ENCODE assay signal across 25 mouse cellular contexts in the genomic region with DNA sequence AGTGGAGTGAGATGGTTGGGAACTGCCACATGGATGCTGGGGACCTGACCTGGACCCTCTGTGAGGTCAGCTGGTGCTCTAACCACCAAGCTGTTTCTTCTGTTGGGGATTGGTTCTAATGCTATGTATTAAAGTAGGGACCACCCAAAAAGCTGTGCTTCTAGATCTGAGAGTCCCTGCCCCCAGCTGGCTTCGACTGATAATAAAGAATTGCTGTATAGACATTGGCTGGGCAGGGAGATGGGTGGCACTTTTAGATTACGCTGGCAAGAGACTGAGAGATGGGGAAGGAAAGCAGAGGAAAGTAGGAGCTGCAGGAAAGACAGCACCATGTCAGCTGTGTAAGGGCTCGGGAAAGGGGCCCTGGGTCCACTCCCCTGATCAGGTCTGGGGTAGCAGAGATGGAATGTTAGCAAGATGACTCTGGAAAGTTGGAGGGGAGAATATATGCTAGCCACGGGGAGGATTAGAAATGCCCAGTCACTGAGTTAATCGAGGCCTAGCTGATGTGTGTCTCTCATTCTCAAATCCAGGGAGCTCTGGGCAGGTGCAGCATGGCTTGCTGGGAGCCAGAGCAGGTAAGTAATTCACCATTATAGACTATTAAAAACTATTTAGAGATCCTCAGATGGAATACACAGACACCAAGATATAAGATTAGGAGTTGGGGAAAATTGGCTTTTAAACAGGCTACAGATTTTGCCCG. TPM values are rescaled to one million over a fixed set of nuclear protein-coding genes. Genes with fewer than 3 reads are reported as not detected.
DNase-seq lines count a peak whose midpoint lies in the region; ATAC-seq lines count a peak whose summit lies in the region.
"Had no signal": no experiment of that assay in that cellular context is flagged by ENCODE, and none has a peak within 500 bp of the region (broad histone marks: within the 10 kb centered on the region; RNA-seq: fewer than 3 reads in every experiment).

No protein-coding gene starts in this region.

- no peak overlapping the region for H3K9ac ChIP-seq in intestine, embryonic 15.5 days
- no peak overlapping the region for H3K9ac ChIP-seq in intestine, embryonic 16.5 days (ENCODE audit: low read depth, low read length)
- H3K9ac ChIP-seq in liver, embryonic 12.5 days: peak overlapping the region; percentile 65
- no peak overlapping the region for H3K9ac ChIP-seq in forebrain, embryonic 16.5 days (replicated peaks; ENCODE audit: low read depth, low read length)
- H3K9ac ChIP-seq in midbrain, embryonic 15.5 days: no peak overlapping the region
- H3K9ac ChIP-seq: embryonic facial prominence, embryonic 12.5 days; forebrain, embryonic 15.5 days; heart, embryonic 13.5 days; lung, embryonic 15.5 days had no signal

- H3K27ac ChIP-seq in intestine, embryonic 15.5 days: no peak overlapping the region
- no peak overlapping the region for H3K27ac ChIP-seq in intestine, embryonic 16.5 days (ENCODE audit: low read length)
- peak overlapping the region; percentile 95 for H3K27ac ChIP-seq in liver, embryonic 12.5 days
- no peak overlapping the region for H3K27ac ChIP-seq in forebrain, embryonic 16.5 days (ENCODE audit: low read length)
- no peak overlapping the region for H3K27ac ChIP-seq in midbrain, embryonic 15.5 days
- H3K27ac ChIP-seq: embryonic facial prominence, embryonic 12.5 days; forebrain, embryonic 15.5 days; heart, embryonic 13.5 days; hindbrain, postnatal 0 days; left cerebral cortex, adult 2 months; lung, embryonic 15.5 days had no signal

- 0 out of 2 replicates have a peak, but pooled peaks cover under 1% of the 10 kb centered on the region for H3K4me1 ChIP-seq in intestine, embryonic 15.5 days (replicated peaks)
- no peaks in the 10 kb centered on the region for H3K4me1 ChIP-seq in intestine, embryonic 16.5 days (ENCODE audit: control insufficient read depth, insufficient read depth, low read length)
- peaks cover 41% of the 10 kb centered on the region for H3K4me1 ChIP-seq in liver, embryonic 12.5 days
- no peaks in the 10 kb centered on the region for H3K4me1 ChIP-seq in forebrain, embryonic 16.5 days (replicated peaks; ENCODE audit: control insufficient read depth, insufficient read depth, low read length)
- H3K4me1 ChIP-seq in midbrain, embryonic 15.5 days: no peaks in the 10 kb centered on the region
- H3K4me1 ChIP-seq: embryonic facial prominence, embryonic 12.5 days; forebrain, embryonic 15.5 days; lung, embryonic 15.5 days had no signal

- DNase-seq in c-Kit-positive CD71-positive TER-119-positive erythroid progenitor cells, embryonic 14.5 days (ENCODE audit: low spot score): peak; percentile 87
- DNase-seq: adrenal gland, postnatal 14 days; cerebellum, adult 11-12 months; cerebellum, postnatal 14 days; gastrocnemius, postnatal 10 days; heart, postnatal 14 days; kidney, adult 8-10 months; kidney, postnatal 10 days; lung, postnatal 36 days; thymus, adult 2 months; thymus, postnatal 4 days had no signal

- peak; percentile 20; the same call in 1 of the 2 replicates for ATAC-seq in intestine, embryonic 15.5 days
- no peak for ATAC-seq in intestine, embryonic 16.5 days
- peak; percentile 93 for ATAC-seq in liver, embryonic 12.5 days
- peak; percentile 81 for ATAC-seq in megakaryocyte progenitor cell, adult 5-6 weeks (replicated peaks; ENCODE audit: poor library complexity)
- no peak for ATAC-seq in inflammation-experienced regulatory T-cells, adult 6 months
- ATAC-seq in forebrain, embryonic 16.5 days: no peak
- no peak for ATAC-seq in midbrain, embryonic 15.5 days (replicated peaks)
- ATAC-seq: forebrain, embryonic 15.5 days; hindbrain, postnatal 0 days had no signal

- no peaks in the 10 kb centered on the region for H3K27me3 ChIP-seq in intestine, embryonic 15.5 days (replicated peaks)
- no peaks in the 10 kb centered on the region for H3K27me3 ChIP-seq in intestine, embryonic 16.5 days (replicated peaks; ENCODE audit: control insufficient read depth, insufficient read depth, low read length)
- no peaks in the 10 kb centered on the region for H3K27me3 ChIP-seq in liver, embryonic 12.5 days (replicated peaks)
- no peaks in the 10 kb centered on the region for H3K27me3 ChIP-seq in forebrain, embryonic 16.5 days (replicated peaks; ENCODE audit: control insufficient read depth, insufficient read depth, low read length)
- no peaks in the 10 kb centered on the region for H3K27me3 ChIP-seq in midbrain, embryonic 15.5 days (replicated peaks)
- H3K27me3 ChIP-seq: embryonic facial prominence, embryonic 12.5 days; forebrain, embryonic 15.5 days; heart, embryonic 13.5 days; lung, embryonic 15.5 days had no signal

- no peaks in the 10 kb centered on the region for H3K36me3 ChIP-seq in intestine, embryonic 15.5 days
- H3K36me3 ChIP-seq in intestine, embryonic 16.5 days (ENCODE audit: control insufficient read depth, insufficient read depth, low read length): no peaks in the 10 kb centered on the region
- H3K36me3 ChIP-seq in liver, embryonic 12.5 days: peaks cover 28% of the 10 kb centered on the region
- H3K36me3 ChIP-seq in forebrain, embryonic 16.5 days (ENCODE audit: control insufficient read depth, insufficient read depth): no peaks in the 10 kb centered on the region
- no peaks in the 10 kb centered on the region for H3K36me3 ChIP-seq in midbrain, embryonic 15.5 days (replicated peaks)
- H3K36me3 ChIP-seq: embryonic facial prominence, embryonic 12.5 days; forebrain, embryonic 15.5 days; lung, embryonic 15.5 days had no signal

- WGBS in intestine, embryonic 15.5 days: 69% methylated on average over 6 of the region's 6 CpGs
- WGBS in intestine, embryonic 16.5 days: 70% methylated on average over 6 of the region's 6 CpGs
- WGBS in liver, embryonic 12.5 days (ENCODE audit: insufficient replicate concordance): 38% methylated on average over 6 of the region's 6 CpGs
- 56% methylated on average over 6 of the region's 6 CpGs for WGBS in forebrain, embryonic 16.5 days
- 69% methylated on average over 6 of the region's 6 CpGs for WGBS in midbrain, embryonic 15.5 days

- no peaks in the 10 kb centered on the region for H3K9me3 ChIP-seq in intestine, embryonic 15.5 days
- H3K9me3 ChIP-seq in intestine, embryonic 16.5 days (ENCODE audit: control insufficient read depth, low read length): no peaks in the 10 kb centered on the region
- no peaks in the 10 kb centered on the region for H3K9me3 ChIP-seq in liver, embryonic 12.5 days (replicated peaks)
- no peaks in the 10 kb centered on the region for H3K9me3 ChIP-seq in forebrain, embryonic 16.5 days (ENCODE audit: control insufficient read depth, low read length)
- no peaks in the 10 kb centered on the region for H3K9me3 ChIP-seq in midbrain, embryonic 15.5 days
- H3K9me3 ChIP-seq: embryonic facial prominence, embryonic 12.5 days; forebrain, embryonic 15.5 days; heart, embryonic 13.5 days; lung, embryonic 15.5 days had no signal

- no peak overlapping the region for H3K4me3 ChIP-seq in intestine, embryonic 15.5 days (replicated peaks)
- H3K4me3 ChIP-seq in intestine, embryonic 16.5 days (ENCODE audit: low read length): no peak overlapping the region
- H3K4me3 ChIP-seq in liver, embryonic 12.5 days: peak overlapping the region; percentile 48
- H3K4me3 ChIP-seq in forebrain, embryonic 16.5 days (replicated peaks; ENCODE audit: low read length): no peak overlapping the region
- no peak overlapping the region for H3K4me3 ChIP-seq in midbrain, embryonic 15.5 days
- H3K4me3 ChIP-seq: embryonic facial prominence, embryonic 12.5 days; forebrain, embryonic 15.5 days; heart, embryonic 13.5 days; left cerebral cortex, adult 2 months; lung, embryonic 15.5 days had no signal

- no peak overlapping the region for H3K4me2 ChIP-seq in intestine, embryonic 15.5 days (replicated peaks)
- no peak overlapping the region for H3K4me2 ChIP-seq in intestine, embryonic 16.5 days (ENCODE audit: low read depth, low read length)
- peak overlapping the region; percentile 68 for H3K4me2 ChIP-seq in liver, embryonic 12.5 days
- no peak overlapping the region for H3K4me2 ChIP-seq in forebrain, embryonic 16.5 days (ENCODE audit: low read length)
- H3K4me2 ChIP-seq in midbrain, embryonic 15.5 days: no peak overlapping the region
- H3K4me2 ChIP-seq: embryonic facial prominence, embryonic 12.5 days; forebrain, embryonic 15.5 days; heart, embryonic 13.5 days; lung, embryonic 15.5 days had no signal

RNA-seq across cellular contexts. Expression of a gene that starts 23.7 kb away (rescaled TPM):
- 1.2 and 1.6 TPM in 2 replicates for polyA plus RNA-seq in intestine, embryonic 15.5 days (2015; fragmentation: Nextera tagmentation; extraction: Ambion mirVana)
- polyA plus RNA-seq in intestine, embryonic 16.5 days (2015; fragmentation: Nextera tagmentation; extraction: Ambion mirVana): 0.84 and 1.6 TPM in 2 replicates
- polyA plus RNA-seq in liver, embryonic 12.5 days (2016; fragmentation: Nextera tagmentation; extraction: Ambion mirVana): 1.1 and 1.2 TPM in 2 replicates
- total RNA-seq in megakaryocyte progenitor cell, adult 5-6 weeks (2015): 2.0 and 3.2 TPM in 2 replicates
- 0.92 and 1.6 TPM in 2 replicates for total RNA-seq in megakaryocyte progenitor cell, adult 5-6 weeks (2017)
- under 1 TPM; 0.59 to 0.79 (median 0.75) TPM for polyA plus RNA-seq in inflammation-experienced regulatory T-cells, adult 6 months (2017; shearing (Covaris generic))
- 0.96 and 1.0 TPM in 2 replicates for polyA plus RNA-seq in forebrain, embryonic 16.5 days (2015; fragmentation: Nextera tagmentation; extraction: Ambion mirVana)
- polyA plus RNA-seq in midbrain, embryonic 15.5 days (2015; fragmentation: Nextera tagmentation; extraction: Ambion mirVana): 1.4 TPM in 2 replicates

RNA-seq across cellular contexts. Expression of a gene that starts 29.2 kb away (rescaled TPM):
- 38.7 and 42.8 TPM in 2 replicates for polyA plus RNA-seq in intestine, embryonic 15.5 days (2015; fragmentation: Nextera tagmentation; extraction: Ambion mirVana)
- polyA plus RNA-seq in intestine, embryonic 16.5 days (2015; fragmentation: Nextera tagmentation; extraction: Ambion mirVana): 37.6 and 40.0 TPM in 2 replicates
- polyA plus RNA-seq in liver, embryonic 12.5 days (2016; fragmentation: Nextera tagmentation; extraction: Ambion mirVana): 24.1 and 24.6 TPM in 2 replicates
- total RNA-seq in megakaryocyte progenitor cell, adult 5-6 weeks (2015): 11.2 and 11.7 TPM in 2 replicates
- 19.2 and 20.4 TPM in 2 replicates for total RNA-seq in megakaryocyte progenitor cell, adult 5-6 weeks (2017)
- 10 to 100 TPM; 16.2 to 34.6 (median 34.0) TPM for polyA plus RNA-seq in inflammation-experienced regulatory T-cells, adult 6 months (2017; shearing (Covaris generic))
- polyA plus RNA-seq in forebrain, embryonic 16.5 days (2015; fragmentation: Nextera tagmentation; extraction: Ambion mirVana): 73.5 and 90.4 TPM in 2 replicates
- 100.0 and 104 TPM in 2 replicates for polyA plus RNA-seq in midbrain, embryonic 15.5 days (2015; fragmentation: Nextera tagmentation; extraction: Ambion mirVana)

RNA-seq across cellular contexts. Expression of a gene that starts 36.4 kb away (rescaled TPM):
- 9.9 and 10.7 TPM in 2 replicates for polyA plus RNA-seq in intestine, embryonic 15.5 days (2015; fragmentation: Nextera tagmentation; extraction: Ambion mirVana)
- polyA plus RNA-seq in intestine, embryonic 16.5 days (2015; fragmentation: Nextera tagmentation; extraction: Ambion mirVana): 7.0 and 7.9 TPM in 2 replicates
- polyA plus RNA-seq in liver, embryonic 12.5 days (2016; fragmentation: Nextera tagmentation; extraction: Ambion mirVana): 3.2 and 4.1 TPM in 2 replicates
- total RNA-seq in megakaryocyte progenitor cell, adult 5-6 weeks (2015): not detected in 2 replicates
- total RNA-seq in megakaryocyte progenitor cell, adult 5-6 weeks (2017): not detected in 2 replicates
- not detected for polyA plus RNA-seq in inflammation-experienced regulatory T-cells, adult 6 months (2017; shearing (Covaris generic))
- 0.73 and 0.84 TPM in 2 replicates for polyA plus RNA-seq in forebrain, embryonic 16.5 days (2015; fragmentation: Nextera tagmentation; extraction: Ambion mirVana)
- 4.1 and 4.6 TPM in 2 replicates for polyA plus RNA-seq in midbrain, embryonic 15.5 days (2015; fragmentation: Nextera tagmentation; extraction: Ambion mirVana)
- total RNA-seq: granulocyte monocyte progenitor cell, adult 5-6 weeks had no signal

RNA-seq across cellular contexts. Expression of a gene that starts 37.0 kb away (rescaled TPM):
- 3.1 and 4.4 TPM in 2 replicates for polyA plus RNA-seq in intestine, embryonic 15.5 days (2015; fragmentation: Nextera tagmentation; extraction: Ambion mirVana)
- 2.5 and 3.4 TPM in 2 replicates for polyA plus RNA-seq in intestine, embryonic 16.5 days (2015; fragmentation: Nextera tagmentation; extraction: Ambion mirVana)
- polyA plus RNA-seq in liver, embryonic 12.5 days (2016; fragmentation: Nextera tagmentation; extraction: Ambion mirVana): 12.6 and 13.6 TPM in 2 replicates
- total RNA-seq in megakaryocyte progenitor cell, adult 5-6 weeks (2015): 6.4 and 8.8 TPM in 2 replicates
- total RNA-seq in megakaryocyte progenitor cell, adult 5-6 weeks (2017): 4.8 and 5.0 TPM in 2 replicates
- polyA plus RNA-seq in inflammation-experienced regulatory T-cells, adult 6 months (2017; shearing (Covaris generic)): 1 to 10 TPM in 2 of 3 experiments, under 1 TPM in 1; 0.62 to 3.3 (median 1.5) TPM
- 3.7 and 4.2 TPM in 2 replicates for polyA plus RNA-seq in forebrain, embryonic 16.5 days (2015; fragmentation: Nextera tagmentation; extraction: Ambion mirVana)
- 5.4 and 6.0 TPM in 2 replicates for polyA plus RNA-seq in midbrain, embryonic 15.5 days (2015; fragmentation: Nextera tagmentation; extraction: Ambion mirVana)

Comparison
In these comparisons a context has a peak if more than half of its experiments do, and no peak if none do; other contexts are left out.
1. ATAC-seq: peak in intestine, embryonic 15.5 days (single experiment), liver, embryonic 12.5 days (single experiment) and megakaryocyte progenitor cell, adult 5-6 weeks (single experiment); none in intestine, embryonic 16.5 days (single experiment), inflammation-experienced regulatory T-cells, adult 6 months (single experiment), forebrain, embryonic 16.5 days (single experiment) and midbrain, embryonic 15.5 days (single experiment).